Mouse (Mus musculus) stomach, embryonic 14.5 days (tissue): ENCODE data around the gene Hibadh. TPM values are rescaled to one million over a fixed set of nuclear protein-coding genes. Genes with fewer than 3 reads are reported as not detected.

Experiments
- ATAC-seq: fragments of 200-750 bp; cut with Nextera tagmentation; 2 replicates; pipeline ENCODE4 v1.8.0; 2017; ENCODE audit warnings: low read depth, moderate TSS enrichment; ENCODE audit not compliant: insufficient number of reproducible peaks, insufficient read depth, low FRiP score
- H3K27ac ChIP-seq: fragments of 300-500 bp; sonication (generic); 2 replicates; pipeline ENCODE4 v1.5.1; 2014; ENCODE audit warnings: mild to moderate bottlenecking, low read length, moderate library complexity, mixed read lengths
- H3K27me3 ChIP-seq: fragments of 300-500 bp; sonication (generic); 2 replicates; pipeline ENCODE4 v1.6.1; 2014; ENCODE audit warnings: low read length, control low read depth, mixed read lengths; ENCODE audit not compliant: control insufficient read depth, insufficient read depth
- H3K36me3 ChIP-seq: fragments of 300-500 bp; sonication (generic); 2 replicates; pipeline ENCODE4 v1.6.1; 2014; ENCODE audit warnings: mild to moderate bottlenecking, control low read depth, low read length, moderate library complexity, mixed read lengths; ENCODE audit not compliant: control insufficient read depth, insufficient read depth
- H3K4me1 ChIP-seq: fragments of 300-500 bp; sonication (generic); 2 replicates; pipeline ENCODE4 v1.6.1; 2014; ENCODE audit warnings: low read length, control low read depth, mixed read lengths; ENCODE audit not compliant: control insufficient read depth, insufficient read depth
- H3K4me2 ChIP-seq: fragments of 300-500 bp; sonication (generic); replicated peaks from 2 replicates; pipeline ENCODE4 v1.6.1; 2014; ENCODE audit warnings: low read depth, low read length, control low read depth
- H3K4me3 ChIP-seq: fragments of 300-500 bp; sonication (generic); 2 replicates; pipeline ENCODE4 v1.5.1; 2014; ENCODE audit warnings: low read depth, low read length, control low read depth
- H3K9ac ChIP-seq: fragments of 300-500 bp; sonication (generic); replicated peaks from 2 replicates; pipeline ENCODE4 v1.6.1; 2014; ENCODE audit warnings: low read depth, mild to moderate bottlenecking, control low read depth, low read length, moderate library complexity, mixed read lengths
- H3K9me3 ChIP-seq: fragments of 300-500 bp; sonication (generic); 2 replicates; pipeline ENCODE4 v1.6.1; 2016; ENCODE audit warnings: low read depth, low read length, control low read depth; ENCODE audit not compliant: control insufficient read depth
- WGBS: fragments of 180-500 bp; shearing (Covaris S2); extraction: QIAGEN DNeasy Blood & Tissue Kit; methylation state at CpG from one replicate; pipeline ENCODE4 v1.1.7; 2014; 5-methylcytosine and 5-hydroxymethylcytosine counted together
- polyA plus RNA-seq: library from polyadenylated mRNA; unstranded; fragments of >200 nt; fragmentation: Nextera tagmentation; extraction: Ambion mirVana; gene quantifications from 2 replicates; pipeline ENCODE4 v1.2.1, GENCODE M21; 2014

The Hibadh gene
- polyA plus RNA-seq, 1 experiment from 2014 or later = 61.8 TPM

- ATAC-seq = no peak
- H3K9me3 ChIP-seq = no peaks in the 10 kb centered on the region
- H3K36me3 ChIP-seq = no peaks in the 10 kb centered on the region
- no peak overlapping the region for H3K27ac ChIP-seq
- H3K4me3 ChIP-seq = no peak overlapping the region
- H3K4me1 ChIP-seq = no peaks in the 10 kb centered on the region; the same call in 1 of the 2 replicates
- no peak overlapping the region for H3K9ac ChIP-seq
- 26% methylated on average over 4 of the region's 4 CpGs for WGBS
- H3K4me2 ChIP-seq = no peak overlapping the region
- no peaks in the 10 kb centered on the region for H3K27me3 ChIP-seq
Measured at GRCm38 (mm10) chr6:52577270-52577669, 62.9 kb downstream of the Hibadh start.

GRCm38 (mm10) chr6:52568706-52569105 is 71.5 kb downstream of the Hibadh start:
- H3K27ac ChIP-seq = no peak overlapping the region
- no peak overlapping the region for H3K4me3 ChIP-seq
- H3K9me3 ChIP-seq = no peaks in the 10 kb centered on the region
- H3K4me1 ChIP-seq = peaks cover 8% of the 10 kb centered on the region; the same call in 1 of the 2 replicates
- H3K4me2 ChIP-seq = no peak overlapping the region
- H3K9ac ChIP-seq = no peak overlapping the region
- H3K27me3 ChIP-seq = no peaks in the 10 kb centered on the region
- H3K36me3 ChIP-seq = no peaks in the 10 kb centered on the region
- no peak for ATAC-seq
- 80% methylated on average over 6 of the region's 6 CpGs for WGBS

GRCm38 (mm10) chr6:52567327-52568299 is 72.6 kb downstream of the Hibadh start:
- H3K4me1 ChIP-seq = peaks cover 8% of the 10 kb centered on the region; the same call in 1 of the 2 replicates
- no peak for ATAC-seq
- H3K4me3 ChIP-seq = no peak overlapping the region
- WGBS = 49% methylated on average over 20 of the region's 20 CpGs
- no peaks in the 10 kb centered on the region for H3K27me3 ChIP-seq
- no peak overlapping the region for H3K4me2 ChIP-seq
- H3K9ac ChIP-seq = no peak overlapping the region
- H3K27ac ChIP-seq = no peak overlapping the region
- no peaks in the 10 kb centered on the region for H3K9me3 ChIP-seq
- no peaks in the 10 kb centered on the region for H3K36me3 ChIP-seq

GRCm38 (mm10) chr6:52565210-52565609 is 75.0 kb downstream of the Hibadh start:
- no peak for ATAC-seq
- Histone ChIP-seq H3K27me3 (no peaks in the 10 kb centered on the region), H3K4me3 (no peak overlapping the region), H3K9ac (no peak overlapping the region), H3K4me2 (no peak overlapping the region), H3K27ac (no peak overlapping the region), H3K36me3 (no peaks in the 10 kb centered on the region), H3K4me1 (peaks cover 8% of the 10 kb centered on the region; the same call in 1 of the 2 replicates), H3K9me3 (no peaks in the 10 kb centered on the region)
- WGBS = 73% methylated on average over 5 of the region's 5 CpGs

GRCm38 (mm10) chr6:52562994-52563393 is 77.2 kb downstream of the Hibadh start:
- H3K27ac ChIP-seq = no peak overlapping the region
- H3K27me3 ChIP-seq = no peaks in the 10 kb centered on the region
- H3K4me1 ChIP-seq = 0 out of 2 replicates have a peak, but pooled peaks cover 8% of the 10 kb centered on the region
- no peak overlapping the region for H3K4me3 ChIP-seq
- H3K4me2 ChIP-seq = no peak overlapping the region
- H3K9me3 ChIP-seq = no peaks in the 10 kb centered on the region
- no peak overlapping the region for H3K9ac ChIP-seq
- no peaks in the 10 kb centered on the region for H3K36me3 ChIP-seq
- 87% methylated on average over 4 of the region's 4 CpGs for WGBS
- ATAC-seq = no peak

GRCm38 (mm10) chr6:52559041-52559440 is 81.1 kb downstream of the Hibadh start:
- ATAC-seq = no peak
- no peak overlapping the region for H3K4me3 ChIP-seq
- WGBS = 68% methylated on average over 3 of the region's 3 CpGs

GRCm38 (mm10) chr6:52544376-52544775 is 95.8 kb downstream of the Hibadh start:
- no peak for ATAC-seq
- 49% methylated on average over 4 of the region's 4 CpGs for WGBS
- H3K27ac ChIP-seq = no peak overlapping the region
- peaks cover 4% of the 10 kb centered on the region; the same call in 1 of the 2 replicates for H3K36me3 ChIP-seq
- H3K4me3 ChIP-seq = no peak overlapping the region
- H3K9me3 ChIP-seq = no peaks in the 10 kb centered on the region
- H3K9ac ChIP-seq = no peak overlapping the region
- H3K4me1 ChIP-seq = no peaks in the 10 kb centered on the region
- H3K4me2 ChIP-seq = no peak overlapping the region
- no peaks in the 10 kb centered on the region for H3K27me3 ChIP-seq

More at GRCm38 (mm10) chr6:52559041-52559440, 81.1 kb downstream of the Hibadh start:
- Histone ChIP-seq H3K9me3 (no peaks in the 10 kb centered on the region), H3K4me1 (no peaks in the 10 kb centered on the region), H3K4me2 (no peak overlapping the region), H3K27ac (no peak overlapping the region), H3K36me3 (no peaks in the 10 kb centered on the region), H3K27me3 (no peaks in the 10 kb centered on the region), H3K9ac (no peak overlapping the region)

- peaks cover 4% of the 10 kb centered on the region; the same call in 1 of the 2 replicates for H3K36me3 ChIP-seq
- H3K9ac ChIP-seq = no peak overlapping the region
- no peaks in the 10 kb centered on the region for H3K4me1 ChIP-seq
- no peaks in the 10 kb centered on the region for H3K27me3 ChIP-seq
- H3K4me3 ChIP-seq = no peak overlapping the region
- no peak for ATAC-seq
- H3K9me3 ChIP-seq = 0 out of 2 replicates have a peak, but pooled peaks cover under 1% of the 10 kb centered on the region
- H3K4me2 ChIP-seq = no peak overlapping the region
- 84% methylated on average over 5 of the region's 5 CpGs for WGBS
- no peak overlapping the region for H3K27ac ChIP-seq
Measured at GRCm38 (mm10) chr6:52542464-52542863, 97.7 kb downstream of the Hibadh start.
